Mouse (Mus musculus): ENCODE measurements around the gene Cts7.

Cts7 gene

GRCm38 (mm10) chr13:61358097-61358496 lies at the start of gene Cts7:
Cts7 (minus strand) TSS chr13:61358197.
- no peak for DNase-seq (ENCODE audit: low spot score)
